ENCODE assay signal across 17 mouse cellular contexts in the genomic region with DNA sequence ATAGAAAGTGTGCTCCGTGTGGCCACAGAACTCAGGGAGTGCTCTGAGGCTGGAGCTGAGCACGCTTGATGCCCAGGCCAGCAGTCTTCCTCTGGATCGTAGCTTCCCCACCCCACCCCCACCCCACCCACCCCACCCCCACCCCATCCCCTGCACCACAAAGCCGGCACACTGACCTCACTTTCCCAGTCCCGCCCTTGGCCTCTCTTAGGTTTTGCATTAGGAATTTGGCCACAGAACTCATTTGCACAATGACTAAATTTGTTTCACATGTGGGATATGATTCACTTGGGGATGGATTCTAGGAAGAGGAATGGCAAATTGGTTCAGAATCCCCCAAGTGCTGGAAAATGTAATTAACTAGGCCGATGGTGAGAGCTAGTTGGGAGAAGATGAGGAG.
DNase-seq lines count a peak whose midpoint lies in the region; ATAC-seq and TF ChIP-seq lines count a peak whose summit lies in the region.
"Had no signal": no experiment of that assay in that cellular context is flagged by ENCODE, and none has a peak within 500 bp of the region (broad histone marks: within the 10 kb centered on the region; RNA-seq: fewer than 3 reads in every experiment).

No protein-coding gene starts in this region.

- H3K27me3 ChIP-seq in embryonic facial prominence, embryonic 14.5 days (replicated peaks; ENCODE audit: control insufficient read depth, insufficient read depth, low read length): no peaks in the 10 kb centered on the region
- 0 out of 2 replicates have a peak, but pooled peaks cover 15% of the 10 kb centered on the region for H3K27me3 ChIP-seq in embryonic facial prominence, embryonic 10.5 days (replicated peaks; ENCODE audit: low read depth, poor library complexity, severe bottlenecking)
- H3K27me3 ChIP-seq in limb, embryonic 15.5 days: no peaks in the 10 kb centered on the region
- no peaks in the 10 kb centered on the region for H3K27me3 ChIP-seq in limb, embryonic 10.5 days (ENCODE audit: low read depth, poor library complexity, severe bottlenecking)
- no peaks in the 10 kb centered on the region for H3K27me3 ChIP-seq in embryonic facial prominence, embryonic 15.5 days
- H3K27me3 ChIP-seq in stomach, postnatal 0 days (ENCODE audit: control insufficient read depth, insufficient read depth, low read length): no peaks in the 10 kb centered on the region
- H3K27me3 ChIP-seq in midbrain, embryonic 15.5 days (replicated peaks): no peaks in the 10 kb centered on the region
- H3K27me3 ChIP-seq: embryonic facial prominence, embryonic 12.5 days; midbrain, embryonic 13.5 days had no signal

- no peak overlapping the region for H3K4me3 ChIP-seq in embryonic facial prominence, embryonic 14.5 days (ENCODE audit: low read depth, low read length)
- no peak overlapping the region for H3K4me3 ChIP-seq in embryonic facial prominence, embryonic 10.5 days
- H3K4me3 ChIP-seq in limb, embryonic 15.5 days: no peak overlapping the region
- H3K4me3 ChIP-seq in limb, embryonic 10.5 days: no peak overlapping the region
- H3K4me3 ChIP-seq in embryonic facial prominence, embryonic 15.5 days (replicated peaks): no peak overlapping the region
- no peak overlapping the region for H3K4me3 ChIP-seq in stomach, postnatal 0 days (ENCODE audit: low read depth, low read length)
- H3K4me3 ChIP-seq in midbrain, embryonic 15.5 days: no peak overlapping the region
- H3K4me3 ChIP-seq: embryonic facial prominence, embryonic 12.5 days; midbrain, embryonic 13.5 days had no signal

- no peaks in the 10 kb centered on the region for H3K9me3 ChIP-seq in embryonic facial prominence, embryonic 14.5 days (ENCODE audit: control insufficient read depth, low read length)
- H3K9me3 ChIP-seq in embryonic facial prominence, embryonic 10.5 days: no peaks in the 10 kb centered on the region
- H3K9me3 ChIP-seq in limb, embryonic 15.5 days: no peaks in the 10 kb centered on the region
- no peaks in the 10 kb centered on the region for H3K9me3 ChIP-seq in limb, embryonic 10.5 days (replicated peaks)
- no peaks in the 10 kb centered on the region for H3K9me3 ChIP-seq in embryonic facial prominence, embryonic 15.5 days (replicated peaks)
- 0 out of 2 replicates have a peak, but pooled peaks cover 3% of the 10 kb centered on the region for H3K9me3 ChIP-seq in stomach, postnatal 0 days (ENCODE audit: control insufficient read depth, low read length)
- H3K9me3 ChIP-seq in midbrain, embryonic 15.5 days: no peaks in the 10 kb centered on the region
- H3K9me3 ChIP-seq: embryonic facial prominence, embryonic 12.5 days; G1E; midbrain, embryonic 13.5 days had no signal

- 34% methylated on average over 6 of the region's 6 CpGs for WGBS in embryonic facial prominence, embryonic 14.5 days
- WGBS in embryonic facial prominence, embryonic 10.5 days: 48% methylated on average over 6 of the region's 6 CpGs
- WGBS in limb, embryonic 15.5 days: 47% methylated on average over 6 of the region's 6 CpGs
- 50% methylated on average over 6 of the region's 6 CpGs for WGBS in limb, embryonic 10.5 days
- 29% methylated on average over 6 of the region's 6 CpGs for WGBS in embryonic facial prominence, embryonic 15.5 days
- 52% methylated on average over 6 of the region's 6 CpGs for WGBS in stomach, postnatal 0 days
- 56% methylated on average over 6 of the region's 6 CpGs for WGBS in midbrain, embryonic 15.5 days

- H3K4me1 ChIP-seq in embryonic facial prominence, embryonic 14.5 days (ENCODE audit: control insufficient read depth, insufficient read depth, low read length): peaks cover 24% of the 10 kb centered on the region
- peaks cover 33% of the 10 kb centered on the region for H3K4me1 ChIP-seq in embryonic facial prominence, embryonic 10.5 days
- peaks cover 31% of the 10 kb centered on the region for H3K4me1 ChIP-seq in limb, embryonic 15.5 days
- peaks cover 25% of the 10 kb centered on the region for H3K4me1 ChIP-seq in limb, embryonic 10.5 days
- H3K4me1 ChIP-seq in embryonic facial prominence, embryonic 15.5 days: peaks cover 38% of the 10 kb centered on the region
- H3K4me1 ChIP-seq in stomach, postnatal 0 days (replicated peaks; ENCODE audit: control insufficient read depth, insufficient read depth): peaks cover 4% of the 10 kb centered on the region; the same call in 1 of the 2 replicates
- H3K4me1 ChIP-seq in midbrain, embryonic 15.5 days: peaks cover 7% of the 10 kb centered on the region

- H3K27ac ChIP-seq in embryonic facial prominence, embryonic 14.5 days (replicated peaks; ENCODE audit: low read depth, low read length): no peak overlapping the region
- no peak overlapping the region for H3K27ac ChIP-seq in embryonic facial prominence, embryonic 10.5 days (replicated peaks)
- H3K27ac ChIP-seq in limb, embryonic 15.5 days: no peak overlapping the region
- no peak overlapping the region for H3K27ac ChIP-seq in limb, embryonic 10.5 days
- no peak overlapping the region; the same call in 1 of the 2 replicates for H3K27ac ChIP-seq in embryonic facial prominence, embryonic 15.5 days (replicated peaks)
- H3K27ac ChIP-seq in stomach, postnatal 0 days (replicated peaks): no peak overlapping the region
- no peak overlapping the region for H3K27ac ChIP-seq in midbrain, embryonic 15.5 days
- H3K27ac ChIP-seq: embryonic facial prominence, embryonic 12.5 days; kidney, postnatal 0 days; midbrain, embryonic 13.5 days had no signal

- H3K36me3 ChIP-seq in embryonic facial prominence, embryonic 14.5 days (ENCODE audit: control insufficient read depth, insufficient read depth, low read length): no peaks in the 10 kb centered on the region
- no peaks in the 10 kb centered on the region for H3K36me3 ChIP-seq in embryonic facial prominence, embryonic 10.5 days (replicated peaks)
- no peaks in the 10 kb centered on the region for H3K36me3 ChIP-seq in limb, embryonic 15.5 days
- H3K36me3 ChIP-seq in limb, embryonic 10.5 days: no peaks in the 10 kb centered on the region
- no peaks in the 10 kb centered on the region for H3K36me3 ChIP-seq in embryonic facial prominence, embryonic 15.5 days
- H3K36me3 ChIP-seq in stomach, postnatal 0 days (ENCODE audit: control insufficient read depth, insufficient read depth, low read length): no peaks in the 10 kb centered on the region
- no peaks in the 10 kb centered on the region for H3K36me3 ChIP-seq in midbrain, embryonic 15.5 days (replicated peaks)
- H3K36me3 ChIP-seq: embryonic facial prominence, embryonic 12.5 days; G1E; midbrain, embryonic 13.5 days had no signal

- peak; percentile 60 for DNase-seq in embryonic facial prominence, embryonic 14.5 days (ENCODE audit: low spot score)
- no peak for DNase-seq in embryonic facial prominence, embryonic 10.5 days (ENCODE audit: low spot score)
- DNase-seq in limb, embryonic 10.5 days (ENCODE audit: low spot score): no peak
- no peak for DNase-seq in stomach, postnatal 0 days (ENCODE audit: low spot score)
- DNase-seq: adrenal gland, postnatal 10 days; cerebellum, adult 9-11 months; kidney, adult 18-20 months; lung, postnatal 10 days; thymus, postnatal 36 days had no signal

- no peak overlapping the region for H3K4me2 ChIP-seq in embryonic facial prominence, embryonic 14.5 days (ENCODE audit: low read depth, low read length)
- no peak overlapping the region for H3K4me2 ChIP-seq in limb, embryonic 15.5 days
- H3K4me2 ChIP-seq in embryonic facial prominence, embryonic 15.5 days (replicated peaks): no peak overlapping the region
- no peak overlapping the region for H3K4me2 ChIP-seq in stomach, postnatal 0 days (replicated peaks; ENCODE audit: low read depth)
- no peak overlapping the region for H3K4me2 ChIP-seq in midbrain, embryonic 15.5 days
- H3K4me2 ChIP-seq: embryonic facial prominence, embryonic 12.5 days; midbrain, embryonic 13.5 days had no signal

- no peak for ATAC-seq in embryonic facial prominence, embryonic 14.5 days (ENCODE audit: low read depth)
- ATAC-seq in limb, embryonic 15.5 days (ENCODE audit: insufficient number of reproducible peaks, low FRiP score, low TSS enrichment, low read depth): peak; percentile 59; the same call in 1 of the 2 replicates
- ATAC-seq in embryonic facial prominence, embryonic 15.5 days (ENCODE audit: insufficient number of reproducible peaks, low FRiP score, low TSS enrichment, low read depth): peak; percentile 48; the same call in 1 of the 2 replicates
- ATAC-seq in stomach, postnatal 0 days (ENCODE audit: low FRiP score, low TSS enrichment): peak; percentile 26; the same call in 1 of the 2 replicates
- ATAC-seq in midbrain, embryonic 15.5 days (replicated peaks): no peak
- ATAC-seq in activated CD4-positive, CD25-positive, alpha-beta regulatory T cell, adult 4 months: no peak
- ATAC-seq: midbrain, embryonic 13.5 days had no signal

- TF ChIP-seq EP300 in stomach, postnatal 0 days (optimal IDR thresholded peaks at IDR 0.05): no peak

- H3K9ac ChIP-seq in embryonic facial prominence, embryonic 14.5 days (ENCODE audit: low read depth, low read length): no peak overlapping the region
- no peak overlapping the region for H3K9ac ChIP-seq in limb, embryonic 15.5 days
- H3K9ac ChIP-seq in embryonic facial prominence, embryonic 15.5 days: no peak overlapping the region
- no peak overlapping the region for H3K9ac ChIP-seq in stomach, postnatal 0 days (ENCODE audit: low read length)
- no peak overlapping the region for H3K9ac ChIP-seq in midbrain, embryonic 15.5 days
- H3K9ac ChIP-seq: embryonic facial prominence, embryonic 12.5 days; midbrain, embryonic 13.5 days had no signal

- no peak for TF ChIP-seq CTCF in stomach, postnatal 0 days (IDR thresholded peaks at IDR 0.05; ENCODE audit: low read depth)

Comparison
In these comparisons a context has a peak if more than half of its experiments do, and no peak if none do; other contexts are left out.
1. ATAC-seq: peak in limb, embryonic 15.5 days (single experiment), embryonic facial prominence, embryonic 15.5 days (single experiment) and stomach, postnatal 0 days (single experiment); none in embryonic facial prominence, embryonic 14.5 days (single experiment), midbrain, embryonic 15.5 days (single experiment) and activated CD4-positive, CD25-positive, alpha-beta regulatory T cell, adult 4 months (single experiment).